Mouse (Mus musculus): ENCODE measurements around the gene Zfp709.
"Not testable (repeated sequence)": the region's sequence is repeated elsewhere in the genome, so short reads cannot be mapped to it uniquely, and the experiment has no call there.

- not testable (repeated sequence) for TF ChIP-seq CTCF (IDR thresholded peaks at IDR 0.05; ENCODE audit: extremely low read depth, insufficient read length, insufficient replicate concordance, low read depth, low read length); POLR2A (IDR thresholded peaks at IDR 0.05; ENCODE audit: low read depth, low read length)
These were observed 35.8 kb upstream of the Zfp709 start for GRCm38 (mm10) chr8:71845993-71846483.

Measured in small intestine, adult 2 months (tissue).